Mouse (Mus musculus) retina, embryonic 14.5 days (tissue): ENCODE measurements around the gene Olfr1323.

ENCODE experiments used
- DNase-seq: peaks from one replicate; pipeline ENCODE4 v3.0.0-alpha.2; 2015; ENCODE audit warnings: low spot score

The Olfr1323 gene

DNA sequence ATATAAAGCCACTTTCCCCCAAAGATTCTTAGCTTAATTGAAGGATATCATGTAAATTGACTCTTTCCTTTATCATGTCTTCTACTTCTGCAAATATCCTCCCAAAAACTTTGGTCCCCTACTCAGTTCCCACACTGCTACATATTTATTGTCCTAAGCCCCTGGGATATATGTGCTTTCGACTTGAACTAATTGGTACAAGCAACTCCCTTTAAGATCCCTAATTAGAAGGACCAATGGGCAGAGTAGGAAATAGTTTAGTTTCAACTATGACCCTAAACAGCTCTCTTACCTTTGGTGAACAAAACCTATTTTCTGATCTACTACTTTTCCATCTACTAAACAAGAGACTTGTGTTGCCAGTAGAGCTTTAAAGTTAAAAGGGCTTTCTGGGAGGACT lies at the start of gene Olfr1323:
Gene Olfr1323, minus strand, starts transcription at position 101 of the 400 bp plus-strand sequence.
- DNase-seq, result no peak

DNA sequence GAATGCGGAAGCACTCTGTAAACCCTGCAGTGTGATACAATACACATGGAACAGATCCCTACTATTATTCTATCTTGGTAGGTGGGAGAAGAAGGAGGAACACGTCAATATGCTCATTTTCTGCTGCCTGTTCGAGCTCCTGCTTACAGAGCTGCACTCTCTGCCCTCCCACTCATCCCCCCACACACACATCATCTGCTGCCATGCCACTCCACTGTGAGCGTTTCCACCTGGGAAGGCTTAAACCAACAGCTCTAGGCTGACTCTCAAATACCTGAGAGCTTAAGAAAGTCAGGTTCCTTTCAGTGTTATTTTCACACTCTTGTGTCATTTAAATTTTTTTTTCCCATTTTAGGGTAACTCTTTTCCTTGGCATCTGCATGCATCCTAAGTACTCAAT lies 6.9 kb downstream of the Olfr1323 start:
- DNase-seq, result no peak
